Mouse (Mus musculus) ES-E14 (cell line): ENCODE data around the gene Zdhhc22. TPM values are rescaled to one million over a fixed set of nuclear protein-coding genes. Genes with fewer than 3 reads are reported as not detected.

Experiments used
- DNase-seq: peaks from one replicate; pipeline ENCODE4 v3.0.0-alpha.2; 2013; ENCODE audit warnings: low read depth, low spot score
- H3K27ac ChIP-seq: 2 replicates; pipeline ENCODE4 v1.5.1; 2012; ENCODE audit warnings: low read depth, mild to moderate bottlenecking, low read length, moderate library complexity, mixed read lengths; ENCODE audit not compliant: poor library complexity, insufficient read depth, severe bottlenecking
- H3K36me3 ChIP-seq: 2 replicates; pipeline ENCODE4 v1.6.1; 2012; ENCODE audit warnings: mild to moderate bottlenecking, low read length, moderate library complexity, mixed read lengths; ENCODE audit not compliant: control insufficient read depth, poor library complexity, insufficient read depth, severe bottlenecking
- H3K4me1 ChIP-seq, 2 experiments: fragments of 150-350 bp in 1 of 2; sonication (generic) in 1 of 2; 2 replicates each; pipeline ENCODE4 v1.6.1; 2012; ENCODE audit warnings: low read length in 2 of 2, mild to moderate bottlenecking in 1 of 2, mixed read lengths in 1 of 2; ENCODE audit not compliant: control insufficient read depth in 2 of 2, insufficient read depth in 2 of 2, poor library complexity in 1 of 2
- H3K4me3 ChIP-seq, 2 experiments: fragments of 150-350 bp in 1 of 2; sonication (generic) in 1 of 2; 2 replicates each; pipeline ENCODE4 v1.5.1; 2012; ENCODE audit warnings: low read length in 2 of 2, low read depth in 1 of 2, mild to moderate bottlenecking in 1 of 2, mixed read lengths in 1 of 2; ENCODE audit not compliant: insufficient read depth in 1 of 2, poor library complexity in 1 of 2, severe bottlenecking in 1 of 2
- H3K9ac ChIP-seq: 2 replicates; pipeline ENCODE4 v1.6.1; 2012; ENCODE audit warnings: low read depth, mild to moderate bottlenecking, low read length, mixed read lengths; ENCODE audit not compliant: poor library complexity, insufficient read depth, severe bottlenecking
- H3K9me3 ChIP-seq: fragments of 150-350 bp; sonication (generic); 2 replicates; pipeline ENCODE4 v1.6.1; 2012; ENCODE audit warnings: low read depth, mild to moderate bottlenecking, low read length; ENCODE audit not compliant: control insufficient read depth, insufficient read depth
- CHD2 ChIP-seq: IDR thresholded peaks from 2 replicates; pipeline ENCODE4 v1.6.1; 2014; ENCODE audit warnings: mild to moderate bottlenecking, low read depth, low read length, inconsistent platforms
- HCFC1 ChIP-seq: IDR thresholded peaks from 2 replicates; pipeline ENCODE4 v1.6.1; 2012; ENCODE audit warnings: low read length, inconsistent platforms, borderline replicate concordance; ENCODE audit not compliant: insufficient read depth
- MAFK ChIP-seq: IDR thresholded peaks from 2 replicates; pipeline ENCODE4 v1.6.1; 2014; ENCODE audit warnings: mild to moderate bottlenecking, low read depth, low read length, inconsistent platforms; ENCODE audit not compliant: insufficient read depth
- ZC3H11A ChIP-seq: IDR thresholded peaks from 2 replicates; pipeline ENCODE4 v1.6.1; 2012; ENCODE audit warnings: low read depth, mild to moderate bottlenecking, inconsistent platforms, low read length, borderline replicate concordance
- ZNF384 ChIP-seq: IDR thresholded peaks from 2 replicates; pipeline ENCODE4 v1.6.1; 2012; ENCODE audit warnings: low read depth, low read length, inconsistent platforms
- in situ Hi-C, 2 experiments: fragments of 600-800 bp; cut with MboI; formaldehyde crosslinking; loops; one replicate each; pipeline ENCODE4 v1.15.1; 2025; ENCODE audit warnings: low sequenced_read_pairs in 2 of 2, inconsistent platforms in 1 of 2; ENCODE audit not compliant: unreplicated experiment in 2 of 2
- total RNA-seq: library from RNA; depleted of rRNA; stranded (reverse); fragments of 300-350 nt; gene quantifications from 2 replicates; pipeline ENCODE4 v1.2.3, GENCODE M21; 2012

The Zdhhc22 gene
- total RNA-seq, 1 experiment: not detected

- in situ Hi-C loops: no loop called here
- H3K4me1 ChIP-seq: peaks cover 1 to 8% of the 10 kb centered on the region in 2 experiments; a peak in 2 of 4 replicates
- H3K27ac ChIP-seq: no peak overlapping the region
- no peak for DNase-seq
- H3K4me3 ChIP-seq: no peak overlapping the region
- TF ChIP-seq MAFK: no peak
- TF ChIP-seq ZC3H11A: no peak
- TF ChIP-seq ZNF384: no peak
- no peak for TF ChIP-seq HCFC1
- TF ChIP-seq CHD2: no peak
- H3K36me3 ChIP-seq: no peaks in the 10 kb centered on the region
- no peaks in the 10 kb centered on the region for H3K9me3 ChIP-seq
- no peak overlapping the region for H3K9ac ChIP-seq
Observed at GRCm38 (mm10) chr12:87023456-87023855, 33.2 kb upstream of the Zdhhc22 start.

- H3K4me3 ChIP-seq: no peak overlapping the region
- TF ChIP-seq MAFK: no peak
- TF ChIP-seq ZC3H11A: no peak
- TF ChIP-seq HCFC1: no peak
- TF ChIP-seq CHD2: no peak
- no peak for TF ChIP-seq ZNF384
- H3K27ac ChIP-seq: no peak overlapping the region
- H3K9ac ChIP-seq: no peak overlapping the region
- no peak for DNase-seq
- no peaks in the 10 kb centered on the region for H3K36me3 ChIP-seq
- H3K9me3 ChIP-seq: no peaks in the 10 kb centered on the region
- peaks cover 0 to 7% of the 10 kb centered on the region in 2 experiments; a peak in 1 of 4 replicates for H3K4me1 ChIP-seq
- in situ Hi-C loops: no loop called here
Observed at GRCm38 (mm10) chr12:87022006-87022405, 31.8 kb upstream of the Zdhhc22 start.

GRCm38 (mm10) chr12:87021040-87021439 lies 30.8 kb upstream of the Zdhhc22 start, which contains the start of gene Tmem63c:
Gene Tmem63c (plus strand): TSS chr12:87021340.
- H3K36me3 ChIP-seq: no peaks in the 10 kb centered on the region
- in situ Hi-C loops: no loop called here
- H3K4me3 ChIP-seq: no peak within 1 kb of the TSS
- no peaks in the 10 kb centered on the region for H3K9me3 ChIP-seq
- TF ChIP-seq HCFC1 (no peak), ZC3H11A (no peak), CHD2 (no peak), MAFK (no peak), ZNF384 (no peak)
- H3K27ac ChIP-seq: no peak within 1 kb of the TSS
- no peak within 1 kb of the TSS for H3K9ac ChIP-seq
- 0 out of 4 replicates have a peak, but pooled peaks cover 0 to 3% of the 10 kb centered on the region in 2 experiments for H3K4me1 ChIP-seq
- no peak for DNase-seq

- Histone ChIP-seq H3K4me3 (no peak overlapping the region), H3K9ac (no peak overlapping the region), H3K9me3 (no peaks in the 10 kb centered on the region), H3K27ac (no peak overlapping the region), H3K36me3 (no peaks in the 10 kb centered on the region), H3K4me1 (no peaks in the 10 kb centered on the region)
- DNase-seq: no peak
- TF ChIP-seq CHD2 (no peak), HCFC1 (no peak), ZNF384 (no peak), MAFK (no peak), ZC3H11A (no peak)
- in situ Hi-C loops: no loop called here
Observed at GRCm38 (mm10) chr12:87018756-87019155, 28.5 kb upstream of the Zdhhc22 start.

- DNase-seq: peak; percentile 64
- no peak overlapping the region for H3K4me3 ChIP-seq
- no peak overlapping the region for H3K27ac ChIP-seq
- in situ Hi-C loops: no loop called here
- peak; percentile 53; the same call in 1 of the 2 replicates for TF ChIP-seq ZC3H11A
- no peak for TF ChIP-seq MAFK
- TF ChIP-seq CHD2: no peak
- no peak for TF ChIP-seq ZNF384
- TF ChIP-seq HCFC1: no peak
- H3K9me3 ChIP-seq: no peaks in the 10 kb centered on the region
- H3K4me1 ChIP-seq: no peaks in the 10 kb centered on the region
- no peaks in the 10 kb centered on the region for H3K36me3 ChIP-seq
- no peak overlapping the region for H3K9ac ChIP-seq
Observed at GRCm38 (mm10) chr12:87017041-87017440, 26.8 kb upstream of the Zdhhc22 start.
